Mouse (Mus musculus) C3H10T1/2 (cell line): ENCODE results near the gene Pnisr. TPM values are rescaled to one million over a fixed set of nuclear protein-coding genes. Genes with fewer than 3 reads are reported as not detected.

Experiments used
- polyA plus RNA-seq, 2 experiments: library from polyadenylated mRNA; unstranded; fragments of >200 nt; fragmentation: generic; extraction: Trizol; gene quantifications; one replicate each; pipeline ENCODE4 v1.2.1; 2012; ENCODE audit warnings: missing spikeins in 2 of 2

Gene Pnisr
- 10 to 100 TPM in 1 of 2 experiments, 1 to 10 TPM in 1; 1.3 to 16.9 TPM for polyA plus RNA-seq

GRCm38 (mm10) chr4:21847481-21848286, at the start of gene Pnisr:
Gene Pnisr, plus strand, starts transcription at chr4:21847583.

DNA sequence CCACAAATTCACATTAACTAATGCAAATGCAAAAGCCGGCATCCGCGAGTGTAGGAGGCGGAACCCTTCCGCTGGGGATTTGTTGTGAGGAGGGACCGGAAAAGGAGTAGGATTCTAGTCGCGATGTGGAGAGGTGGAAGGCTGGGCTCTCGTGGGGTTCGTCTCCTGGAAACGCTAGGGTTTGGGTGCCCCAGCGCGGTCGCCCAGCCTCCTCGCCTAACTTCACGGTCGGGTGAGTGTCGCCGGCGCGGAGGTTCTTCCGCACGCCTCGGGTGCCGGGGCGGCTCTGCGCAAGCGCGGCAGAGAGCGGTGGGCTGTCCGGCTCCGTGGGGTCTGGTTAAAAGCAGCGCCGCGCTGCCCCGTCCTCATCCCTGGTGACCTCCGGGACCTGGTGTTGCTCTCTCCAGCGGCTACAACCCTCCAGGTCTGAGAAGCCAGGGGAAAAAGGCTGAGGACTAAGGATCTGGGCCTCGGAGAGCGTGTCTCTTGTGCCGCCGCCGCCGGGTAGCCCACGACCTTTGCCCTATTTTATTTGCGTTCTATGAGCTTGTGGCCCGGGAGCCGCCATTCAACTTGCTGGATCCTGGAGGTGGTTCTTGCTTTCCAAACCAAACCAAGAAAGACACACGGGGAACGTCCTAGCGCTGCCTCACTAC, 32.3 kb downstream of the Pnisr start, which contains the start of gene Coq3:
Gene Coq3, plus strand, starts transcription at position 109 of the 656 bp plus-strand sequence.

Other genes with a start within 250 kb of the Pnisr start
- gene Prdm13, start 161.6 kb upstream of the Pnisr start, polyA plus RNA-seq = not detected
- 1 to 10 TPM in 1 of 2 experiments, under 1 TPM in 1; 0.69 to 3.1 TPM for gene Ccnc, start 119.9 kb upstream of the Pnisr start, polyA plus RNA-seq
- 1 to 10 TPM in 1 of 2 experiments, under 1 TPM in 1; 0.35 to 1.8 TPM for gene Usp45, start 80.4 kb upstream of the Pnisr start, polyA plus RNA-seq
- 1 to 10 TPM in 1 of 2 experiments, under 1 TPM in 1; 0.44 to 4.1 TPM for gene Tstd3, start 80.4 kb upstream of the Pnisr start, polyA plus RNA-seq
- 1 to 10 TPM; 3.6 to 6.4 TPM for gene Coq3, start 32.1 kb downstream of the Pnisr start, polyA plus RNA-seq
- gene Faxc, start 83.7 kb downstream of the Pnisr start, polyA plus RNA-seq = 1 to 10 TPM; 3.0 to 6.3 TPM